Mouse (Mus musculus): ENCODE data around the gene Sdhc. TPM values are rescaled to one million over a fixed set of nuclear protein-coding genes. Genes with fewer than 3 reads are reported as not detected.

Sdhc gene
- polyA plus RNA-seq, 1 experiment from 2014 or later: 259 TPM

- no peak for DNase-seq (ENCODE audit: low spot score)
- no peak overlapping the region for H3K9ac ChIP-seq (ENCODE audit: low read depth, low read length)
- H3K27me3 ChIP-seq (ENCODE audit: control insufficient read depth, insufficient read depth, low read length): no peaks in the 10 kb centered on the region
- H3K4me1 ChIP-seq (replicated peaks; ENCODE audit: control insufficient read depth, insufficient read depth, low read length): no peaks in the 10 kb centered on the region
- H3K4me3 ChIP-seq (ENCODE audit: low read depth, low read length): no peak overlapping the region
- H3K4me2 ChIP-seq (replicated peaks; ENCODE audit: low read depth, low read length): no peak overlapping the region
- WGBS: 84% methylated on average over 5 of the region's 5 CpGs
- H3K9me3 ChIP-seq (ENCODE audit: control insufficient read depth, low read length): no peaks in the 10 kb centered on the region
- no peaks in the 10 kb centered on the region for H3K36me3 ChIP-seq (ENCODE audit: control insufficient read depth, insufficient read depth, low read length)
- no peak for ATAC-seq (ENCODE audit: low FRiP score)
- no peak overlapping the region for H3K27ac ChIP-seq (ENCODE audit: low read depth, low read length)
Measured at GRCm38 (mm10) chr1:171179487-171180171, 29.2 kb upstream of the Sdhc start.

DNA sequence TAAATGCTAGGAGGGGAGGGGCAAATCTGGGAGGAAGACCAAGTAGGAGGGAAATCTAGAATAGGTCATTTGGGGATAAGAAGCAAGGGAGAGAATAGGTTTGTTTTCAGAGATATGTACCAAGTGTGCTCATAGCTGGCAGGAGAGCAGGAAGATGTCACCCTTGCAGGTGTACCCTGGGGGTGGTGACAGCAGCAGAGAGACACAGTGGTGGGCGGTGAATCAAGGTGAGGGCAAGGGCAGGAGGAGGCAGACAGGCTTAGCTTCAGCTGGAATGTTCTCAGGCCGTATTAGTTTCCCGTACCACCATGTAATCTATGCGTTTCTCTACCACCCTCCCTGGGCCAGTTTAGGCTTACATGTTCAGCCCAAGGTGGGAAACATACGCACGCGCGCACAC lies 22.4 kb upstream of the Sdhc start:
- H3K9ac ChIP-seq (ENCODE audit: low read depth, low read length): no peak overlapping the region
- WGBS: 93% methylated on average over 8 of the region's 8 CpGs
- no peak for DNase-seq (ENCODE audit: low spot score)
- H3K4me3 ChIP-seq (ENCODE audit: low read depth, low read length): no peak overlapping the region
- ATAC-seq (ENCODE audit: low FRiP score): no peak
- no peak overlapping the region for H3K4me2 ChIP-seq (replicated peaks; ENCODE audit: low read depth, low read length)
- no peak overlapping the region for H3K27ac ChIP-seq (ENCODE audit: low read depth, low read length)
- no peaks in the 10 kb centered on the region for H3K36me3 ChIP-seq (ENCODE audit: control insufficient read depth, insufficient read depth, low read length)
- H3K4me1 ChIP-seq (replicated peaks; ENCODE audit: control insufficient read depth, insufficient read depth, low read length): no peaks in the 10 kb centered on the region
- no peaks in the 10 kb centered on the region for H3K9me3 ChIP-seq (ENCODE audit: control insufficient read depth, low read length)
- H3K27me3 ChIP-seq (ENCODE audit: control insufficient read depth, insufficient read depth, low read length): no peaks in the 10 kb centered on the region

- H3K27ac ChIP-seq (ENCODE audit: low read depth, low read length): no peak overlapping the region
- no peak for DNase-seq (ENCODE audit: low spot score)
- no peaks in the 10 kb centered on the region for H3K9me3 ChIP-seq (ENCODE audit: control insufficient read depth, low read length)
- ATAC-seq (ENCODE audit: low FRiP score): no peak
- no peaks in the 10 kb centered on the region for H3K27me3 ChIP-seq (ENCODE audit: control insufficient read depth, insufficient read depth, low read length)
- H3K4me2 ChIP-seq (replicated peaks; ENCODE audit: low read depth, low read length): no peak overlapping the region
- no peaks in the 10 kb centered on the region for H3K36me3 ChIP-seq (ENCODE audit: control insufficient read depth, insufficient read depth, low read length)
- no peak overlapping the region for H3K9ac ChIP-seq (ENCODE audit: low read depth, low read length)
- no peak overlapping the region for H3K4me3 ChIP-seq (ENCODE audit: low read depth, low read length)
- H3K4me1 ChIP-seq (replicated peaks; ENCODE audit: control insufficient read depth, insufficient read depth, low read length): no peaks in the 10 kb centered on the region
- 64% methylated on average over 3 of the region's 3 CpGs for WGBS
Measured at GRCm38 (mm10) chr1:171171138-171171537, 20.7 kb upstream of the Sdhc start.

DNA sequence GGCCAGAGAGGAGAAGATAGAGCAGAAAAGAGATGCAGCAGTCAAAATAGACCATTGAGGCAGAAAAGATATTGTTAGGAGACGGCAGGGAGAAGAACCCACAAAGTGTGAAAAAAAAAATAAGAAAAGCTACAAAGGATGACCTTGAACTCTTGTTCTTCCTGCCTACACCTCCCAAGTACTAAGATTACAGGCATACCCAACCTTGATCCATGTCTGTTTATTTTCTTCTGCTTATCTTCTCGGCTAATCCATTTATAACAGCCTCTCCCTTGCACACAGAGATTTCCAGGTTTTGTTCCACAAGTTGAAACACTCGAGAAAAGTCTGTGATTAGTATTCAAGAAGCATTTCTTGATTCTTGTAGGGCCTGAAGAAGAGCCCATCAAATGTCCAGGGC lies 19.5 kb upstream of the Sdhc start:
- Histone ChIP-seq H3K27ac (ENCODE audit: low read depth, low read length) (no peak overlapping the region), H3K9me3 (ENCODE audit: control insufficient read depth, low read length) (no peaks in the 10 kb centered on the region), H3K27me3 (ENCODE audit: control insufficient read depth, insufficient read depth, low read length) (no peaks in the 10 kb centered on the region), H3K4me3 (ENCODE audit: low read depth, low read length) (no peak overlapping the region), H3K9ac (ENCODE audit: low read depth, low read length) (no peak overlapping the region), H3K36me3 (ENCODE audit: control insufficient read depth, insufficient read depth, low read length) (no peaks in the 10 kb centered on the region), H3K4me2 (replicated peaks; ENCODE audit: low read depth, low read length) (no peak overlapping the region), H3K4me1 (replicated peaks; ENCODE audit: control insufficient read depth, insufficient read depth, low read length) (no peaks in the 10 kb centered on the region)
- ATAC-seq (ENCODE audit: low FRiP score): no peak
- DNase-seq (ENCODE audit: low spot score): no peak
- WGBS: 72% methylated on average over 3 of the region's 3 CpGs

DNA sequence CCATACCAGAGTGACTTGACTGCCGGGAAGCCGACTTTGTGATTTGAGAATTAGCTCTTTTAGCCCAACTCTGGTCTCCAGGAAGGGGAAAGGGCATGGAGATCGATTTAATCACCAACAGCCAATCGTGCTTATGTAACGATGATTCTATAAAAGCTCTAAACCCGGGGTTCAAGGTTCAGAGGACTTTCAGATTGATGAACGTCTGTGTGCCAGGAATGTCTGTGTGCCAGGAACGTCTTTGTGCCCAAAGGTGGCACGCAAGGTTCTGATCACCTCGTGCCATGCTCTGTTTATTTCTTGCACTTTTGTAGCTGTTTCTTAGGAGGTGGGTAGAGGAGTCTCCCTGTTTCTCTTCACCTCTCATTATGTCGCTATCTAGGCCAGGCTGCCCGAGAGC lies 18.5 kb upstream of the Sdhc start:
- Histone ChIP-seq H3K36me3 (ENCODE audit: control insufficient read depth, insufficient read depth, low read length) (no peaks in the 10 kb centered on the region), H3K4me3 (ENCODE audit: low read depth, low read length) (no peak overlapping the region), H3K4me2 (replicated peaks; ENCODE audit: low read depth, low read length) (no peak overlapping the region), H3K9me3 (ENCODE audit: control insufficient read depth, low read length) (no peaks in the 10 kb centered on the region), H3K27me3 (ENCODE audit: control insufficient read depth, insufficient read depth, low read length) (no peaks in the 10 kb centered on the region), H3K9ac (ENCODE audit: low read depth, low read length) (no peak overlapping the region), H3K27ac (ENCODE audit: low read depth, low read length) (no peak overlapping the region), H3K4me1 (replicated peaks; ENCODE audit: control insufficient read depth, insufficient read depth, low read length) (no peaks in the 10 kb centered on the region)
- WGBS: 89% methylated on average over 12 of the region's 12 CpGs
- ATAC-seq (ENCODE audit: low FRiP score) (no peak), DNase-seq (ENCODE audit: low spot score) (no peak)

DNA sequence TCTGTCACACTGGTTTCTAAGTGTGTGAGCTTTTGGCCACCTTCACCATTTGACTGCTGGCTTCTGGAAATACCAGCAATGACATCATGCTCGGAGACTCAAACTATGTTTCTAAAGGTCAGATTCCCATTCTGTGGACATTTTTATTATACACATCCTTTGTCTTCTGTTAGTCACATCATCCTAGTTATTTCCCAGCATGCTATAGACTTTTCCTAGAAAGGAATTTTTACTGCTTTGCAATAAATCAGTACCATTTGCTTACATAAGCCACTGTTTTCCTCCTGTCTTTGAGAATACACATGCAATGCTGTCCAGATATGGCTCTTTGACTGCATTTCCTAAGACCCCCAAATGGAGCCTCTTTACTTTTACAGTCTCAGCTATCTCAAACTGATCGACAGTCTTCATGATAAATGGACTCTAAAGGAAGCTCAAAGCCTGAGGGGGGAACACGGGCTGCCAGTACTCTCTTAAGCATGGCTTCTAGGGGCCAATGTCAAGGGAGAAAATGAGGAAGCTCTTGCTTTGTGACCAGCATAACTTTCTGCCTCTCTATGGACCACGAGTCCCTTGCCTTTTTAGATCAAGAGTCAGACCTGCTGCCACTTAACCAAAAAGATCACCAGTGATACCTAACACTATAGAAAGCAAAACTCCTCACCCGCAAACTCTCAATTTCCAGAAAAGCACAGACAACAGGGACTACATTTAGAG lies 15.4 kb upstream of the Sdhc start:
- no peaks in the 10 kb centered on the region for H3K4me1 ChIP-seq (replicated peaks; ENCODE audit: control insufficient read depth, insufficient read depth, low read length)
- H3K9me3 ChIP-seq (ENCODE audit: control insufficient read depth, low read length): no peaks in the 10 kb centered on the region
- H3K27me3 ChIP-seq (ENCODE audit: control insufficient read depth, insufficient read depth, low read length): no peaks in the 10 kb centered on the region
- H3K4me3 ChIP-seq (ENCODE audit: low read depth, low read length): no peak overlapping the region
- DNase-seq (ENCODE audit: low spot score): no peak
- no peak overlapping the region for H3K4me2 ChIP-seq (replicated peaks; ENCODE audit: low read depth, low read length)
- no peak for ATAC-seq (ENCODE audit: low FRiP score)
- no peaks in the 10 kb centered on the region for H3K36me3 ChIP-seq (ENCODE audit: control insufficient read depth, insufficient read depth, low read length)
- H3K9ac ChIP-seq (ENCODE audit: low read depth, low read length): no peak overlapping the region
- no peak overlapping the region for H3K27ac ChIP-seq (ENCODE audit: low read depth, low read length)
- 83% methylated on average over 5 of the region's 5 CpGs for WGBS

DNA sequence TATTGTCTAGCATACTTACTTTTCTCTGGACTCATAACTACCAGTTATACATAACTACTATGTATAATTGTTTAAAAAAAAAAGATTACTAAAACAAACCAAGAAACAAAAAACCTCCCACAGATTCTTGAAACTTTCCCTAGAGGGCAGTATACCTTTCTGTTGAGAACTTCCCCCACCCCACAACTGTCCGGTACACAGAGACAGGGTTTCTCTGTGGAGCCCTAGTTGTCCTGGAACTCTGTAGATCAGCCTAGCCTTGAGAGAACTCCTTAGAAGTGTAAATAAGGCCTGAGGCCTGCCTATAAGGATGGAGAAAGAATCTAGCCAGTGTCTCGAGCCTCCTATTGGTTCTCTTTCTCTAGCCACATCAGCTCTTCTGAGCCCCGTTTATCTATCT lies 13.9 kb upstream of the Sdhc start:
- no peak overlapping the region for H3K4me3 ChIP-seq (ENCODE audit: low read depth, low read length)
- H3K4me2 ChIP-seq (replicated peaks; ENCODE audit: low read depth, low read length): no peak overlapping the region
- H3K9me3 ChIP-seq (ENCODE audit: control insufficient read depth, low read length): no peaks in the 10 kb centered on the region
- no peak for ATAC-seq (ENCODE audit: low FRiP score)
- 41% methylated on average over 3 of the region's 3 CpGs for WGBS
- no peak overlapping the region for H3K27ac ChIP-seq (ENCODE audit: low read depth, low read length)
- H3K36me3 ChIP-seq (ENCODE audit: control insufficient read depth, insufficient read depth, low read length): no peaks in the 10 kb centered on the region
- H3K9ac ChIP-seq (ENCODE audit: low read depth, low read length): no peak overlapping the region
- H3K4me1 ChIP-seq (replicated peaks; ENCODE audit: control insufficient read depth, insufficient read depth, low read length): peaks cover 2% of the 10 kb centered on the region; the same call in 1 of the 2 replicates
- peaks cover 7% of the 10 kb centered on the region for H3K27me3 ChIP-seq (ENCODE audit: control insufficient read depth, insufficient read depth, low read length)
- no peak for DNase-seq (ENCODE audit: low spot score)

GRCm38 (mm10) chr1:171162526-171162925 lies 12.1 kb upstream of the Sdhc start:
- 96% methylated on average over 3 of the region's 3 CpGs for WGBS
- Histone ChIP-seq H3K27ac (ENCODE audit: low read depth, low read length) (no peak overlapping the region), H3K4me3 (ENCODE audit: low read depth, low read length) (no peak overlapping the region), H3K9me3 (ENCODE audit: control insufficient read depth, low read length) (no peaks in the 10 kb centered on the region), H3K4me2 (replicated peaks; ENCODE audit: low read depth, low read length) (no peak overlapping the region), H3K4me1 (replicated peaks; ENCODE audit: control insufficient read depth, insufficient read depth, low read length) (peaks cover 2% of the 10 kb centered on the region; the same call in 1 of the 2 replicates), H3K9ac (ENCODE audit: low read depth, low read length) (no peak overlapping the region), H3K27me3 (ENCODE audit: control insufficient read depth, insufficient read depth, low read length) (peaks cover 15% of the 10 kb centered on the region), H3K36me3 (ENCODE audit: control insufficient read depth, insufficient read depth, low read length) (no peaks in the 10 kb centered on the region)
- ATAC-seq (ENCODE audit: low FRiP score) (no peak), DNase-seq (ENCODE audit: low spot score) (no peak)

- no peak for ATAC-seq (ENCODE audit: low FRiP score)
- no peaks in the 10 kb centered on the region for H3K9me3 ChIP-seq (ENCODE audit: control insufficient read depth, low read length)
- 5% methylated on average over 15 of the region's 15 CpGs for WGBS
- H3K27me3 ChIP-seq (ENCODE audit: control insufficient read depth, insufficient read depth, low read length): peaks cover 15% of the 10 kb centered on the region
- no peak overlapping the region for H3K27ac ChIP-seq (ENCODE audit: low read depth, low read length)
- peak; percentile 26 for DNase-seq (ENCODE audit: low spot score)
- 0 out of 2 replicates have a peak overlapping the region, but pooled peaks have one; percentile 2 for H3K4me3 ChIP-seq (ENCODE audit: low read depth, low read length)
- 0 out of 2 replicates have a peak overlapping the region, but pooled peaks have one; percentile 1 for H3K9ac ChIP-seq (ENCODE audit: low read depth, low read length)
- H3K4me2 ChIP-seq (replicated peaks; ENCODE audit: low read depth, low read length): peak overlapping the region; percentile 31
- no peaks in the 10 kb centered on the region for H3K36me3 ChIP-seq (ENCODE audit: control insufficient read depth, insufficient read depth, low read length)
- peaks cover 2% of the 10 kb centered on the region; the same call in 1 of the 2 replicates for H3K4me1 ChIP-seq (replicated peaks; ENCODE audit: control insufficient read depth, insufficient read depth, low read length)
Measured at GRCm38 (mm10) chr1:171159485-171159975, 9.1 kb upstream of the Sdhc start.

Measured in hindbrain, embryonic 11.5 days (tissue).